Mouse (Mus musculus) spleen, postnatal 10 days (tissue): ENCODE results near the gene Gja6.

ENCODE experiments used
- DNase-seq, 2 experiments: peaks; one replicate each; pipeline ENCODE4 v3.0.0; 2021 to 2022; ENCODE audit warnings: low spot score in 2 of 2

Gene Gja6

DNA sequence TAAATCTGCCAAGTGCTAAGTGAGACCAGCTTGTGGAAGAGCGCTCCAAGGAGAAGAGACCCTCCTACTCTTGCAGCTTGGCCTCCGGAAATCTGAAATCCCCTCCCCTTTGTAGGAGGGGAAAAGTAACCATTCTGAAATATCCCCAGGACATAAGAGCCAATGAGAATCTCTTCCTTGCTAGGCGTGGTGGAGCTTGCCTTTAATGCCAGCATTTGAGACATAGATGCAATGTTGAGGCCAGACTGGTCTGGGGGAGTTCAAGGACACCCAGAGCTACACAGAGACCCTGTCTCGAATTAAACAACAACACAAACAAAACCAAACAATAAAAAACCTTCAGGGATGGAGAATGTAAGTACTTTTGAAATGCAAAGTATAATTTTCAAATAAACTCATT, at the start of gene Gja6:
TSS of gene Gja6 (minus strand) at position 101 of the 400 bp plus-strand sequence.
- no peak for DNase-seq

DNA sequence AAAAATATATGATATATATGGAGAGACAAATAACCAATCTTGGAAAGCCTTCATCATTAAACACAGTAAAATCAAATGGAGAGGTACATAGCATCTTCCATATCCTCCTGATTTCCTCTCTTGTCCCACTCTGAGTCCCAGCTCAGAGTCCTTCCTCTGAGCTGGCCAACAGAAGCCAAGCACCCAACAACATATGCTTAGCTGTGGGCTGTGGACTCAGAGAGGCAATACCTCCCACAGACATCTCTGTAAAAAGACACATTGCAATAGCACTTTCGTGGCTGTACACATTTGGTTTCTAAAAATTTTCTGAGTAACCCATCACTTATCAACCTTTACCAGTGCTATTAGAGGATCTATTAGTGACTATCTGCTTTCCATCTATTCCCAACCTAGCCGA, 42.7 kb upstream of the Gja6 start:
- DNase-seq: no peak

DNA sequence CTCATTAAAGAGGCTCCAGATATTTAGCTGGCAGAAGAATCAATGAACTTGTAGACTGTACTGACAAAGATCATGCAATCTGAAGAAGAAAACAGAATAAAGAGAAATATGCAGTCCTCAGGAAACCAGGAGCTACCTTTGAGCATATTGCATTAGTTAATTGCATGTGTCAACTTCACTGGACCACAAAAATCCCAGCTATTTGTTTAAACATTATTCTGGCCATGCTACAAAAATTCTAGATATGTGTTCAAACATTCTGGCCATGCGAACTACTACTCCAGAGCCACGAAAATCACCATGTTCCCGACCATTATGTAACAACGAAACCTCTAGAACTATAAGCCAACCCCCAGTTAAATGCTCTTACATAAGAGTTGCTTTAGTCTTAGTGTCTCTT, 37.9 kb upstream of the Gja6 start:
- DNase-seq: no peak

DNA sequence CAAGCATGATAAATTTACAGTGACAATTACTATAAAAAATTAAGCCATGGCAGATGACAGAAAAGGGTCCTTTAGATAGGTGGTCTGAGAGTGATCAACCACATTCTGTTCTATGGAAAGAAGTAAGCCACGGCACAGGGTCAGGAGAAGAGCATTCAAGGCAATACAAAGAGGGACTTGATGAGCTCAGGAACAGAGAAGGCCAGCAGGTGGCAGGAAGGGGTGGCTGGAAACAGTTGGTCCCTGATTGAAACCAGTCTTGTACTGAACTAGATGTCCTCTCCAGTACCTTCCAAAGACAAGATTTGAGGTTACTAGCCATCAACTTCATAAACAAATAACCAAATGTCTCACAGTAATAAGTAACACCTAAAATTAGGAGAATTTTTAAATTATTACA, 28.7 kb upstream of the Gja6 start:
- peak in 1 of 2 experiments; percentile 13 for DNase-seq

DNA sequence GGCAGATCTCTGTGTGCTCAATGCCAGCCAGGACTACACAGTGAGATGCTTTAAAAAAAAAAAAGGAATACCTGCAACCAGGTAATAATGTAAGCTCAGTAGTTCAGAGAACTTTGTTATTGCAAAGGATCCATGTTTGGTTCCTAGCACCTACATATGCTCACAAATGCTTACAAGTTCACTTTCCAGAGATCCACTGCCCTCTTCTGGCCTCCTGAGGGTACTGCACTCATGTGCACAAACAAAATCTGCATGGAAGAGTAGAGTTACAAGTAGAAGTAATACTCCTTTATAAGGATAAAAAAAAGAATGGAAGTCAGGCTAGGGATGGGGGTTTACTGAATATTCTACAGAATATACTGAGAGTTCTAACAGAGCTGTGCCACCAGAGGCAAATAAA, 23.8 kb upstream of the Gja6 start:
- peak in 1 of 2 experiments; percentile 12 for DNase-seq

DNA sequence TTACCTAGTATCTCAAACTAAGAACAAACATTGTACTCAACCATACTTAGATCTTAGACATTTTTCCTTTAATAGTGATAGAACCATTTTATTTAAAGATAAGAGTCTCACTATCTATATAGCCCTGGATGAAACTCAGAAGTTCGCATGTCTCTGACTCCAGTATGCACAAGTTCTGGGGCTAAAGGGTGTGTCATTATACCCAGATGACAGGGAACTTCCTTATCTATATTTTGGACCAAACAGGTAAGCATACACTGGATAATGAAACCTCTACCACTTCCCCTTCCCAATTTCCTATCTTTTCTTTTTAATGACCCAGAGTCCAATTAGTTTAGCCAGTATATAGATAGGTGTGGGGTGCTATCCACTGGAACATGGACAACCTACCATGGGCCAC, 22.0 kb upstream of the Gja6 start:
- no peak for DNase-seq

DNA sequence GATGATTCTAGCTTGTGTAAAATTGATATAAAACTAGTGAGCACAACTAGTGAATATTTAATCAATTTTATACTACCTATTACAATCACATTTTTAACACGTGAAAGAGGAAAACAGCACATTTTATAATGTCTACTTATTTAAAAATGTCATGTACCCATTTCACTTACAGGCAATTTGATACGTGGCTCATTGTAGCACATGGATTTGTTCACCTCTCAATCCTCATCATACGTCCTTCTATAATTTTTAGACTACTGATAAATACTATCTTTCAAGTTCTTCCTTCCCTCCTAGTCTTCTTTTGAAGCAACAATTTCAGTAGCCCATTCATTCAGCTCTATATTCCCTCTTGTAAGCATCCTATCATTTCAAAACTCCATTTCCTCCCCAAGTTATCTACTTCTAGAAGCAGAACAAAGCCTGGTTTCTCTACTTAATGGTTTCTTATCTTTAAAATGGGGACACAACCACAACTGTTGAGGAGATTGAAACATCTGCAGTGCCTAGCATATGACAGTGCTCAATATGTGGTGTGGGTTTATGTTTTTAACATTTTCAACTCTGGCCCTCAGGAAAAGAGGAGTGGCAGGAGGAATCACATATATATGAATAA, 12.3 kb upstream of the Gja6 start:
- no peak for DNase-seq

DNA sequence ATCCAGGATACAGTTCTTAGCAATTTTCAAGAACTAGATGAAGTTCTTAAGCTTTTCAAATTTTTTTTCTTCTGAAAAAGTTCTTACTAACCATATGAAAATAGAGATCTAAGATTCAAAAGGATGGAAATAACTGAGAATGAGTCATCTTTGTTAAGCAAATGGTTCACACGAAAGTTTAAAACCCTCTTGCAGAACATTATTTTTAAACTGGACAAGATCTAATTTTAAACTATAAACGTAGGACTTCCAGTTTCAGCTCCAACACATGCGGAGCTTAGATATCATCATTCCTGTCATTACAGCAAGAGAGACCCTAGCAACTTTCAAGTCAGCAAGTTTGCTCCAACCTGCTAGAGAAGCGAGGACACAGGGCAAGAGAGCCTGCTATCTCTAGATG, 375 bp downstream of the Gja6 start:
- DNase-seq: no peak

DNA sequence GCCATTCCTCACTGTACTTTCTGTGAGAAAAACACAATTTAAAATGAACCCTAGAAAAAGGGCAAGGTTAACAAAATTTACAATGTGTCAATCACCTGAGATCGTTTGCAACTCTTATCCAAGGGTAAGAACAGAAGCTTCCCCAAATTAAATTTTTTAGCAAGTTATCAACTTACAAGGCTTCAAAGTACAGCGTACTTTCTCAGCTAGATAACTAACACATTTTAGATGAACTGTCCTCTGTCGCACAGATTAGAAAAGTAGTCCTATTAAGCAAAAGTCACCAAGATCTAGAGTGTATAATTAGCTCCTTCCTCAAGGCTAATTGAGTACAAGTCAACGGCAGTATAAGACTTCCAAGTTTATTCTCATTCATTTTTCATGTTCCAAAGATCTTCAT, 939 bp downstream of the Gja6 start:
- no peak for DNase-seq

DNA sequence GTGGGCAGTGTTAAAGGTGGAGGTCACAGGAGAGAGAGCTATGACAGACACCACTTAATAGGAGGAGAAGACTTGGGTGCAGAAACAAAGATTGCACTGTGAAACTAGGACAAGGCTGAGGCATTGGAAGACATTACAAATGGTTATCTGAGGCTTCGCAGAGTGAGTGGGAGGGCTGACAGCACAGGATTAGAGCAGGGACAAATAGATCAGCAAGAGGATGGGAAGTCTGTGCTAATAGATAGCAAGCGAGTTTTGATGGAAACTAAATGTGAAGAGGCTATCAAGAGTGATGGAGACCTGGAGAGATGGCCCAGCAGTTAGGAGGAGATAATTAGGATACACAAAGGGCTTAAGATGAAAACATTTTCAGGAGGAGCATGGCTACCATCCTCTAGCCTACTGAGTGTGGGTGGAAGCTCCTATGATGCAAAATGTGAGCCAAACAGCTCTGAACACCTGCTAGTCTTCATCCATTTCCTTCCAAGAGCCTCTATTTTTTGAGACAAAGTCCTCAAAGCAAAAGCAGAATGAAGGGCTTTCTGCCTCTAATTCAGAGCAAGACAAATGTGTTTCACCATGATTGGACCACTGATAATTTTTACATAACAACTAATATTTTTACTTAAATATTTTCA, 1.7 kb downstream of the Gja6 start:
- peak in 1 of 2 experiments; percentile 11 for DNase-seq

DNA sequence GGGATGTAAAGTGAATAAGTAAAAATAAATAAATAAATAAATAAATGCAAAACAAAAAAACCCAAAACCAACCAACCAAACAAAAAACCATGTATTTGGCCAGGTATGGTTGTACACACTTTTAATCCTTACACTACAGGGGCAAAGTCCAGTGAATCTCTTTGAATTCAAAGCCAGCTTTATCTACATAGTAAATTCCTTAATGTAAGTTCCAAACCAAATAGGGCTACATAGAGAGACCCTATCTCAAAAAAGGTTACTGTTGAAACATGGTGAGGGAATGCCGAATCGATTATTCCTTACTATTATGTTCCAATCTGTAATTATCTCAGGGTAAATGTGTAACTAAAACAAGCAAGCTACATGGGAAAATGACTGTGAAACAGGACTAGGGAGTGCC, 5.7 kb downstream of the Gja6 start:
- DNase-seq: no peak

DNA sequence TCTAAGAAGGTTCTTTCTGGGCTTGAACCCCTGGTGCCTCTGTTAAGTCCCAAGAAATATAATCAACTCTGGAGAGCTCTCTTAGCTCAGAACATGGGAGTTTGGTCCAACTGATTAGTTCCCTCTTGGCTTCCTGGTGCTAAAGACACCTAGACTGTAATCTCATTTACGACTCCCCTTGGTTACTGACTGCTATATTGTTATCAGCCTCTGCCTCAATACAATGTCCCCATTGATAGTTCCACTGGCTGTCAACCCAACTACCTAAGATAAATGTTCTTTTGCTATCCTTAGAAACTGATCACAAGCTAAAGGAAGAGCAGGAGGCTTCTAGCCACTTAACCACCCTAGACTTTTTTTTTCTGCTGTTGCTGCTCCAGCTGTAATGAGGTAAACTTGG, 14.8 kb downstream of the Gja6 start:
- no peak for DNase-seq

DNA sequence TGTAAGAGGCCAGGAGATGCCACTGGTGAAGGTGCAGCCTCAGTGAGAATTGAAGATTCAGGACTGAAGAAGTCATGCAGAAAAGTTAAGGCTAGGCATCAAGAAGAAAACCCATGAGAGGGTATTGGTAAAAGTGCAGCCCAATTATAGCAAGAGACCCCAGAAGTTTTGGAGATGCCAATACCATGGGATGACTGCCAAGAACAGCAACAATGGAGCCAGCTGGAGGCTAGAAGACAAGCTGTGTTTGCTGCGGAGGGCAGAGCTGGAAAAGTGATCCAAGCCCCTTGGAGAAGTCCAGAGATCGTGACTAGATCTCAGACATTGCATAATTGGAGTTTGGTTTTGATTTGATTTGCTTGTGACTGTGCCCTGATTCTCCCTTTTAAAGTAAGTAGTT, 20.6 kb downstream of the Gja6 start:
- no peak for DNase-seq

DNA sequence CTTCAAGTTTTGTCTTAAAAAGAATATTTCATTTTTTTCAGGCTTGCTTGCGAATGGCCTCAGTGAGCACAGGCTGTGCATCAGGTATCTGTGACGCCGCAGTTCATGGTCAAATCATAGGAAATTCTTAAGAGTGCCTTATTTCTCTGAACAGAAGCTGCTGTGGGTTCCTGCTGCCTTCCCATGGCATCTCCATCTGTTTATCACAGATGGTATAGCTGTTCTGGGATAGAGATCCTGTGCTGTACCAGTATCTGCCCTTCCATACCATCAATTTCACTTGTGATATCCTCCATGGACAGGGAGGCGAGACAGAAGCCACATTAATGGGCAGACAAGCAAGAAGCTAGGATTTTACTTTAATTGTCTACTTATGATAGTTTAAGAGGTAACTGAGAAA, 40.3 kb downstream of the Gja6 start:
- no peak for DNase-seq

DNA sequence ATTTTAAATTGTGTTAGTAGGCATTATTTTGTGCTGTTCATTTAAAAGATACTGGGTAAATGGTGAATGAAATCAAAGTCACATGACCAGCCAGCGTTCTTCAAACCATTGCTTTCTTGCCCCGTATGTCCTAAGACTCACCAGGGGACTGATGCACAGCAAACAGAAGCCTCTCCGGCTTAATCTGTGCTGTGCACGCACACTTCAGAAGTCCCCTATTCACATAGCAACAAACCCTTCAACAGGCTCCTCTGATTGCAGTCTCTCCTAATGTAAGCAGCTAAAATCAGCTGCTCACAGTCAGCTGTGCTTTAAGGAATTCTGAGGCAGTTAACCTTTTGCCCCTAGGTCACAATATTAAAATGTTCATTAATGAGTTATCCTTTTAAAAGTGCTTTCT, 41.8 kb downstream of the Gja6 start:
- DNase-seq: no peak

DNA sequence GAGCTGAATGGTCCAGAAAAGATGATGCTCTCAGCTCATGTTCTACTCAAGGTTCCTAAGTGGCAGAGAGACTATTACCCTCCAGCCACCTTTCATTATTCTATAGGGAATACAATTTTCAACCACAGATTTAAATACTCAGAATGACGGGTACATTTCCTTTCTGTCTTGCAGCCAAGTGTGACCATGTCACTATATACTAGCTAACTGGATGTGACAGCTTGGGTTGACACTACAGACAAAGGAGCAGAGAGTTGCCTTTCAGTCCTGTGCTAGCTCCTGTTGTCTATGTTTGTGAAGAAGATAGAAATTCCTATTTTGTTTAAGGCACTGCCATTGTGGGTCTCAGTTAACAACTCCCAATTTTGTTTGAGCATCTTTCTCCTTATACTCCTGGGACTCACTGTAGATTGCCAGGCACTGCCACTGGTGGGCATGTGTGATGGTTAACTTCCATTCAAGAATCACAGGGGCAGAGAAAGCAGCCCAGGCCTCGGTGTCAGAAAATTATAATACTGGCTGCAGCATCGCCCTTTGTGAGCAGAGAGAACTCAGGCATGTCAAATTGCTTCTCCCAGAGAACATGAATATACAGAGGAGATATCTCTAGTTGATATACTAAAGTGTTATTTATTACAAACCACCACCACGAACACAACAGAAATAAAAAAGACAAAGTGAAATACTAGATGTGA, 43.0 kb downstream of the Gja6 start:
- DNase-seq: no peak
